Mouse (Mus musculus) lung, embryonic 14.5 days (tissue): ENCODE measurements around the gene Klkb1. TPM values are rescaled to one million over a fixed set of nuclear protein-coding genes. Genes with fewer than 3 reads are reported as not detected.

Source experiments
- ATAC-seq: fragments of 200-750 bp; cut with Nextera tagmentation; 2 replicates; pipeline ENCODE4 v1.8.0; 2017; ENCODE audit warnings: mild to moderate bottlenecking, moderate TSS enrichment, moderate library complexity; ENCODE audit not compliant: insufficient read depth
- DNase-seq: peaks from one replicate; pipeline ENCODE4 v3.0.0-alpha.2; 2015
- H3K27ac ChIP-seq: fragments of 300-500 bp; sonication (generic); 2 replicates; pipeline ENCODE4 v1.5.1; 2014; ENCODE audit warnings: low read depth, mild to moderate bottlenecking, moderate library complexity
- H3K27me3 ChIP-seq: fragments of 300-500 bp; sonication (generic); 2 replicates; pipeline ENCODE4 v1.6.1; 2014; ENCODE audit warnings: low read length, control low read depth; ENCODE audit not compliant: insufficient read depth
- H3K36me3 ChIP-seq: fragments of 300-500 bp; sonication (generic); 2 replicates; pipeline ENCODE4 v1.6.1; 2014; ENCODE audit warnings: control low read depth; ENCODE audit not compliant: insufficient read depth
- H3K4me1 ChIP-seq: fragments of 300-500 bp; sonication (generic); 2 replicates; pipeline ENCODE4 v1.6.1; 2014; ENCODE audit warnings: antibody characterized with exemption, control low read depth; ENCODE audit not compliant: insufficient read depth
- H3K4me2 ChIP-seq: fragments of 300-500 bp; sonication (generic); 2 replicates; pipeline ENCODE4 v1.6.1; 2014; ENCODE audit warnings: mild to moderate bottlenecking
- H3K4me3 ChIP-seq: fragments of 300-500 bp; sonication (generic); 2 replicates; pipeline ENCODE4 v1.5.1; 2014; ENCODE audit warnings: low read depth, low read length
- H3K9ac ChIP-seq: fragments of 300-500 bp; sonication (generic); 2 replicates; pipeline ENCODE4 v1.6.1; 2014
- H3K9me3 ChIP-seq: fragments of 300-500 bp; sonication (generic); 2 replicates; pipeline ENCODE4 v1.6.1; 2016; ENCODE audit warnings: low read depth, low read length, control low read depth
- CTCF ChIP-seq: IDR thresholded peaks from 2 replicates; pipeline ENCODE4 v1.5.1; 2016; ENCODE audit warnings: antibody characterized with exemption, low read depth
- WGBS: fragments of 180-500 bp; shearing (Covaris S2); extraction: QIAGEN DNeasy Blood & Tissue Kit; methylation state at CpG from one replicate; pipeline ENCODE4 v1.1.7; 2014; 5-methylcytosine and 5-hydroxymethylcytosine counted together
- polyA plus RNA-seq: library from polyadenylated mRNA; unstranded; fragments of >200 nt; fragmentation: Nextera tagmentation; extraction: Ambion mirVana; gene quantifications from 2 replicates; pipeline ENCODE4 v1.2.1, GENCODE M21; 2014

The Klkb1 gene
- polyA plus RNA-seq, 1 experiment from 2014 or later, result not detected

- no peak overlapping the region for H3K9ac ChIP-seq
- DNase-seq (peak; percentile 90), ATAC-seq (peak; percentile 76)
- H3K9me3 ChIP-seq, result no peaks in the 10 kb centered on the region
- H3K4me1 ChIP-seq, result no peaks in the 10 kb centered on the region
- no peak overlapping the region for H3K27ac ChIP-seq
- no peaks in the 10 kb centered on the region for H3K36me3 ChIP-seq
- peak; percentile 76 for TF ChIP-seq CTCF
- H3K27me3 ChIP-seq, result no peaks in the 10 kb centered on the region
- 17% methylated on average over 14 of the region's 14 CpGs for WGBS
- H3K4me2 ChIP-seq, result 0 out of 2 replicates have a peak overlapping the region, but pooled peaks have one; percentile 27
- H3K4me3 ChIP-seq, result no peak overlapping the region
These were observed 58.3 kb downstream of the Klkb1 start for GRCm38 (mm10) chr8:45236164-45236912.

- H3K27ac ChIP-seq, result no peak overlapping the region
- WGBS, result 81% methylated on average over 6 of the region's 6 CpGs
- no peak for TF ChIP-seq CTCF
- no peaks in the 10 kb centered on the region for H3K36me3 ChIP-seq
- H3K4me2 ChIP-seq, result no peak overlapping the region
- ATAC-seq (no peak), DNase-seq (no peak)
- H3K4me3 ChIP-seq, result no peak overlapping the region
- no peaks in the 10 kb centered on the region for H3K4me1 ChIP-seq
- no peak overlapping the region for H3K9ac ChIP-seq
- no peaks in the 10 kb centered on the region for H3K27me3 ChIP-seq
- H3K9me3 ChIP-seq, result no peaks in the 10 kb centered on the region
These were observed 59.4 kb downstream of the Klkb1 start for GRCm38 (mm10) chr8:45235228-45235627.

GRCm38 (mm10) chr8:45233256-45233655 is 61.4 kb downstream of the Klkb1 start:
- no peak overlapping the region for H3K9ac ChIP-seq
- TF ChIP-seq CTCF, result no peak
- no peak overlapping the region for H3K4me2 ChIP-seq
- H3K27me3 ChIP-seq, result no peaks in the 10 kb centered on the region
- H3K9me3 ChIP-seq, result no peaks in the 10 kb centered on the region
- no peak overlapping the region for H3K4me3 ChIP-seq
- H3K4me1 ChIP-seq, result no peaks in the 10 kb centered on the region
- no peak for ATAC-seq
- H3K36me3 ChIP-seq, result no peaks in the 10 kb centered on the region
- no peak overlapping the region for H3K27ac ChIP-seq
- WGBS, result 65% methylated on average over 3 of the region's 3 CpGs
- DNase-seq, result no peak

Other genes with a start within 250 kb of the Klkb1 start
- 0.30 TPM in 1 of 2 replicates, not detected in the other for gene Mtnr1a, start 225.7 kb downstream of the Klkb1 start, polyA plus RNA-seq
- not detected in 2 replicates for gene F11, start 32.8 kb downstream of the Klkb1 start, polyA plus RNA-seq
- gene Gm45753, start 13.6 kb upstream of the Klkb1 start, polyA plus RNA-seq, result not detected in 2 replicates
- 0.75 and 1.5 TPM in 2 replicates for gene Cyp4v3, start 38.4 kb upstream of the Klkb1 start, polyA plus RNA-seq
- gene Fam149a, start 87.4 kb upstream of the Klkb1 start, polyA plus RNA-seq, result 19.0 and 19.1 TPM in 2 replicates
- gene Tlr3, start 116.2 kb upstream of the Klkb1 start, polyA plus RNA-seq, result 2.8 and 3.4 TPM in 2 replicates
- gene Sorbs2, start 212.9 kb upstream of the Klkb1 start, polyA plus RNA-seq, result 23.3 and 26.2 TPM in 2 replicates